Mouse (Mus musculus): ENCODE results near the gene Vmn2r114. TPM values are rescaled to one million over a fixed set of nuclear protein-coding genes. Genes with fewer than 3 reads are reported as not detected.

The Vmn2r114 gene
- total RNA-seq (2023): not detected

GRCm38 (mm10) chr17:23312437-23312836 lies at the start of gene Vmn2r114:
Gene Vmn2r114, minus strand, starts transcription at chr17:23312537.

GRCm38 (mm10) chr17:23343441-23343840 lies 31.1 kb upstream of the Vmn2r114 start, which contains the start of gene Vmn2r115:
Gene Vmn2r115, plus strand, starts transcription at chr17:23343741.

Other genes starting within 250 kb of the Vmn2r114 start
- gene Zfp40, start 119.3 kb downstream of the Vmn2r114 start, total RNA-seq (2023): 5.3 TPM
- gene Vmn2r115, start 31.2 kb upstream of the Vmn2r114 start, total RNA-seq (2023): not detected
- not detected for gene Vmn2r116, start 72.1 kb upstream of the Vmn2r114 start, total RNA-seq (2023)
- not detected for gene Vmn2r117, start 167.2 kb upstream of the Vmn2r114 start, total RNA-seq (2023)

Data from CD8-positive naive resting alpha-beta T cell, adult 57 days (primary cell).